Mouse (Mus musculus): ENCODE results near the gene Vps26a.

The Vps26a gene

DNA sequence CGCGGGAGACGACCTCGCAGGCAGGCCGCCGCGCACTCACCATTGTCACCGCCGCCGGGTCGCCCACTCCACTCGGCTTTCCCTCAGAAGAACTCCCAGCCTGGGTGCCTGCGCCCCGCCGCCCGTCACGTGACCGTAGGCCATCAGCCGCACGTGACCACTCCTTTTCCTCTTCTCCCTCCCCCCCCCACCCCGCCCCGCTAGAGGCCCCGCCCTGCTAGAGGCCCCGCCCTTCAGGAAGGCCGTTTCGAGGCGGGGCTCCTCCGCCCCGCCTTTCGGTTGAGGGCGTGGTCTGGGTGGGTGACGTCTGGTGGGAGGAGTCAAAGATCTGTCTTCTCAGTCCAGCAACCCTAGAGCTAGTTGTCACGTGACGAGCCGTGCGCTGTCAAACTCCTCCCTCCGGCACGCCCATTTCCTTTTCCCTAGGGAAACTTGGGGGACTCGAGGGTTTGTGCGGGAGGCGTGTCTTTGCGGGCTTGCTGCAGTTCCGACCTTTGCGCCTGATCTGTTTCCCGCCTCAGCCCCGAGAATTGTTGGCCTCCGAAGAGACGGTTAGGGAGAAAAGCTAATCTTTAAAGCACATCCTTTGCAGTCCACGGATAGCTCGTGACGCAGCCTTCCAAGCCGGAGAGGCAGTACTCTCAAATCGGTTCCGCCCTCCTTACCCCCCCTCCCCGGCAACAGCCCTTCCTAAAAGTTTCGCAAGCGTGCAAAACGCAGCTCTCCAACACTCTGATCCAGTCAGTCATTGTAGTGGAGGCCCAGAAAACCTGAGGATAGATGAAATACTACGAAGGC is at the start of gene Vps26a:
Gene Vps26a (minus strand): TSS at position 188 of the 798 bp plus-strand sequence.
- DNase-seq (ENCODE audit: low spot score), result peak; percentile 97

DNA sequence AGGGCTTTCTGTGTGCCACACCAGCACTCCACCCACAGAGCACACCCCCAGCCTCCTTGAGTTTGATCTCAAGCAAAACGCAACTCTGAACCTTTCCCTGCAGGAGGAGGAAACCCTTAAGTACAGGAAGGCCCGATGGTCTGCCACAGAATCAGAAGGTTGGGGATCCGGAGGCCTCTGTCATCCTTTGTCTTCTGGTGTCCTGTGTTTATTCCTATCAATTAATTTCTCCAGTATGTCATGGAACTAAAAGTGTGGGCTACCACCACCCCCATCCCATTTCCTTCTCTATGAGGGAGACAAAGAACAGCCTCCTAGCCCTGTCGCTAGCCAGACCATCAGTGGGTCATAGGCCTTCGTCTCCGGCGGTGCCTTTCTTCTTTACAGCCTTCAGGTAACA is 47.9 kb upstream of the Vps26a start:
- no peak for DNase-seq (ENCODE audit: low spot score)

- DNase-seq (ENCODE audit: low spot score), result no peak
Measured at GRCm38 (mm10) chr10:62532832-62533231, 46.2 kb upstream of the Vps26a start.

DNA sequence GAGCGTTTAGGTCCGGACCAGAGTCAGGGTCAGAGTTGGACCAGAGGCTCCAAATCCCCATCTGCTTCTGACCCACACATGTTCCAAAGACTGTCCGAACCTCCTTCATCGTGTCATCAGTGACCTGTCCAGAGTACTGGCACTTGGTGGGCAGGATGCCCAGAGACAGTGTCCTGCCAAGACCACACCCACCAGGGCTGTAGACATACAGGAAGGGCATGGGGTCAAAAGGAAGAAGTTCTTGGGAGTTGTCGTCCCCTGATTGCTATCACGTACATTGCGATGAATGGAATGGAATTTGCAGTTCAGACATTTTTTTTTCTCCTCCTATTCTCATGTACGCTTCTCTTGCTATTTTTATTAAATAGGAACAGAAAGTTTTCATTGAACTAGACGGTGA is 43.6 kb upstream of the Vps26a start:
- DNase-seq (ENCODE audit: low spot score), result no peak

GRCm38 (mm10) chr10:62527351-62527750 is 40.7 kb upstream of the Vps26a start, which contains the start of gene Srgn:
Srgn (minus strand) TSS chr10:62527451.
- no peak for DNase-seq (ENCODE audit: low spot score)

DNA sequence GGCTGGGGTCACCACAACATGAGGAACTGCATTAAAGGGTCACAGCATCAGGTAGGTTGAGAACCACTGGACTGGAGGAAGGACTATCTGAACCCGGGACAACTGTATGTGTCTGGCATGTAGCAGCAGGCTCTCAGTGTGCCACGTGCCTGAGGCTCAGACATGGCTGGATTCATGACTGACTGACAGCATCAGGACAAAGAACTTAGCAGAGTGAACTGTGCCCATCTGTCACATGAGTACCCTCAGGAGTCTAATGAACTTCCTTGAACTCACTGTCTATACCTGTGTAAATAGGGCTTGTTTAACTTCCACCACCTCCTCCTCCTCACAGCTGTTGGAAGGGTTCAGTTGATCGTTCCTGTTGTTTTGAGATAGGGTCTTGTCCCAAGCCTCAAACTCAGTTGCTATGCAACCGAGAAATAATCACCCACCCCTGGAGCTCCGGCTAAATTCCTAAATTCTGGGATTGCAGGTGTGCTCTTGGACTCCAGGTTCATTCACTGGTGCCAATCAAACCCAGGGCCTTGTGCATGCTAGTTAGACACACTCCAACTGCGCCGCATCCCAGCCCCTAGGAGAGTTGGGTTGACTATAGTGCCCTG is 35.8 kb upstream of the Vps26a start:
- DNase-seq (ENCODE audit: low spot score), result no peak

DNA sequence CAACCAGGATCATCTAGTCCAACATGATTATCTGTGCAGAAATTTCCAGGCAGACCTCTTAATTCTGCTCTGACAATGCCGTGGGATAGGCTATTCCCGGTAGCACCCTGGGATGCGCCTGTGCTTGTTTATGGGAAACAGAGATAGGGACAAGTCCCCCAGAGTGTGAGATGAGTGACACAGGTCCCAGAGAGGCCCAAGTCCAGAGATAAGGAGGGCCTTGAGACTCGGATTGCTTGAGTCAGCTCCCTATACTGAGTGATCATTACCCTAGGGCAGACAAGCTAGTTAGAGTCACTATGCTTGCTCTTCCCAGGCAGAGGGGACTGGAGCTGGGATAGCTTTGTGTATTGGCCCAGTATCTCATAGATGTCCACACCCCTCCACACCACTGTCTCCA is 35.2 kb upstream of the Vps26a start:
- DNase-seq (ENCODE audit: low spot score), result no peak

GRCm38 (mm10) chr10:62520911-62521310 is 34.3 kb upstream of the Vps26a start:
- DNase-seq (ENCODE audit: low spot score), result no peak

GRCm38 (mm10) chr10:62517511-62517910 is 30.9 kb upstream of the Vps26a start:
- no peak for DNase-seq (ENCODE audit: low spot score)

GRCm38 (mm10) chr10:62512855-62513254 is 26.2 kb upstream of the Vps26a start:
- DNase-seq (ENCODE audit: low spot score), result no peak

DNA sequence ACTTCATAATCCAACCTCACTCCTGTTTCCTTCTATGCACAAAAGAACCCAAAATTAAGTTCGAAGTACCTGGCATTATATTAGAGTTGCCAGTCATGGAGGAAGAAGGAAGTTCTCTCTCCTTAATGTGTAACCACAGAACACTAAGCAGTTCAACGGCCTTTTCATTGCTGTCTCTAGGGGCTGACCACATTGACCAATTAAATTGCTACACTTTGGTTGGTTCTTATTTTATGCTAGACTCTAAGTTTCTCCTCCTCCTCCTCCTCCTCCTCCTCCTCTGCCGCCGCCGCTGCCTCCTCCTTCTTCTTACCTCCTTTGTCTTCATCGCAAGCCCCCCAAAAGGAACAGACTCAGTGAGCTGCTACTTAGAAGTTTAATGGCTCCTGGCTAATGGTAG is 24.9 kb upstream of the Vps26a start:
- no peak for DNase-seq (ENCODE audit: low spot score)

- DNase-seq (ENCODE audit: low spot score), result no peak
Measured at GRCm38 (mm10) chr10:62509032-62509656, 22.5 kb upstream of the Vps26a start.

DNA sequence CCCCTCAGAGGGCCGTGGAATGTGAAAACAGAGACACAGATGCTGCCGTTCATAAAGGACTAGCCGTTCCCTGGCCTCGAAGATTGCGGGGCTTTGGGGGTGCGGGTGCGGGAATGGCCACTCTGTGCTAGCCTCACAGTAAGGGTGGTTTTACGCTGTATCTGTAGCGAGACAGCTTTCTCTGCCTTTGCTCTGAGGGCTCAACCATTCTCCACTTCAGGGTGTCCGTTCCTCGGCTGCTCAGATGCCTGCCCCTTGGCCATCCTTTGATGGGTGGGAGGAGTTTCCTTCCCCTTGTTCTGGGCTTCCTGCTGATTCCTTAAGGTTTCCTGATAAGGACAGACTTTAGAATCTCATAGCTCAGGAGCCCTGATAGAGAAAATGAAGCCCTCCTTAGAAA is 21.9 kb upstream of the Vps26a start:
- no peak for DNase-seq (ENCODE audit: low spot score)

DNA sequence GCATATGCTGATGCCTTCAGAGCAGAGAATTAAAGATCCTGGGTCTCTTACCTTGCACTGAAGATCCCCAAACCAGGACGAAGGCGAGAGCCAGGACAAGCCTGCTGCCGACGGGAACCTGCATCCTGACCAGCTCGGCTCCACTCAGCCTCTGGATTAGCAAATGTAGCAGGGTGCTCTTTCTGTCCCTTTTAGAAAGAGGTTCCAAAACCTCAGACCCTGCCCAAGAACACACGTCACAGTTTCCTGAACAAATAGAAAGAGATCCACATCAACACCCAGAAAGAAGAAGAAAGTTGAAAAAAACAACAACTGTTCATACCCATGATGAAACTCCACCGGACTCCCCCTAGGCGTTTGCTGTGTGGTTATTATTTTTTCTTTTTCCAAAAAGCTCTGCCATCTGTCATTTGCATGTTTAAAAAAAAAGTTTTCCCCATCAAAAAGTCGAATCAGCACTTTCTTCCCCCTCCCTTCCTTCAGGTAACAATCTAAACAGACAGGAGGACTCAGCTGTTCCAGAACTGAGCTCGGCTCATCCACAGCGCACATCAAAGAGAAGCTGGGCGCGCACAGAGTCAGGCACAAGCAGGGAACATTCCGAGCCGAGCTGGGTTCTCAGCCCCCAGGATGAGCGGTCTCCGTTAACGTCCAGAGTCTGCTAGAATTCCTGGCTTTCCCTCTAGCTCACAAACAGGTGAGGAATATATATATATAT is 21.1 kb upstream of the Vps26a start:
- DNase-seq (ENCODE audit: low spot score), result peak; percentile 17

- DNase-seq (ENCODE audit: low spot score), result no peak
Measured at GRCm38 (mm10) chr10:62507071-62507470, 20.5 kb upstream of the Vps26a start.

DNA sequence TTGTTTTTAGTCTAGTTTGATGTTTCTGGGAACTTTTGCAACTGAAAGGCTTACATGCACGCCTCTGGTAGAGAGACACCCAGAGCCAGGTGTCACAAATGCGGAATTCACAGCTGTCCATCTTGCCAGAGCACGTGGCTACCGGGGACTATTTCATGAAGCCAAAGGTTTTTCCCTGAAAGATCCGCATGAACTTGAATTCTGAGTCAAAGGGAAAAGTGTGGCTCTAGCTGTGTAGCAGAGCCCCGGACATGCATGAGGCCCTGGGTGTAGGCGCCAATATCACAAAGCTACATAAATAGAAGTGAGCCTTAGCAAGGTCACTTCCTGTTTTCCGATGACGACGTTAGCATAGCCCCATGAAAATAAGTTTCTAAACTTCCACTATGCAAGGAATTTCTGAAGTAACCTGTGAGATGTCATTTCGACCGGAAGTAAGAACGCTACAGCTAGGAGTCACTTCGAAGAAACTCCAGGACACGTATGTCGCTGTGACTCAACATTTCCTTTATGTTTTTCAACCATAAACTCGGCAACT is 19.5 kb upstream of the Vps26a start:
- no peak for DNase-seq (ENCODE audit: low spot score)

- DNase-seq (ENCODE audit: low spot score), result no peak
Measured at GRCm38 (mm10) chr10:62505224-62505983, 18.8 kb upstream of the Vps26a start.

GRCm38 (mm10) chr10:62503836-62504628 is 17.4 kb upstream of the Vps26a start:
- DNase-seq (ENCODE audit: low spot score), result no peak

DNA sequence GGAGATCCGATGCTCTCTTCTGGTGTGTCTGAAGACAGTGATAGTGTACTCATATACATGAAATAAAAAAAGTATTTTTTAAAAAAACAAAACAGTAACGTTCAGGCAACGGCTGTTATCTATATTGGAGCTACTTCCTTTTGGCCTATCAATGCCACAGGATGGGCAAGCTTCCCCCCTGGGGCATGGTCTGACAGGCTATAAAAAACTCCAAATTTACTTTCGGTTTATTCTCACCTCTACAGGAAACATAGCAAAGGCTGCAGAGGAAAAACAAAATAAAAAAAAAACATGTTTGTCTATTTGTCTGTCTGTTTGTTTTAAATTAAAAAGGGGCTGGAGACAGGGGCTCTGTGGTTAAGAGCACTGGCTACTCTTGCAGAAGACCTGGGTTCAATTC is 16.7 kb upstream of the Vps26a start:
- no peak for DNase-seq (ENCODE audit: low spot score)

GRCm38 (mm10) chr10:62501951-62502350 is 15.3 kb upstream of the Vps26a start:
- DNase-seq (ENCODE audit: low spot score), result no peak

All from urinary bladder, postnatal 25 days (tissue).